In genomic region chr11:52003772-52004528, GRCm38 (mm10) we compare ENCODE assay signal across 8 mouse cellular contexts. TPM values are rescaled to one million over a fixed set of nuclear protein-coding genes. Genes with fewer than 3 reads are reported as not detected.
DNase-seq lines count a peak whose midpoint lies in the region; ATAC-seq and TF ChIP-seq lines count a peak whose summit lies in the region.

Gene Cdkl3, plus strand, starts transcription at chr11:52004221.

- H3K4me3 ChIP-seq in bone marrow macrophage, adult 2 months (ENCODE audit: insufficient read depth, low read length), result peak within 1 kb of the TSS; percentile 97
- H3K4me3 ChIP-seq in embryonic fibroblast, embryonic 13.5 days (ENCODE audit: insufficient read depth, low read length), result peak within 1 kb of the TSS; percentile 78
- peak within 1 kb of the TSS; percentile 89 for H3K4me3 ChIP-seq in heart, embryonic 10.5 days
- H3K4me3 ChIP-seq in kidney, embryonic 15.5 days (replicated peaks), result peak within 1 kb of the TSS; percentile 76

- DNase-seq in A20 (ENCODE audit: low read depth, low spot score) (peak; percentile 97), liver (peak; percentile 95)
- DNase-seq in heart, embryonic 10.5 days (ENCODE audit: low spot score), result peak; percentile 99
- DNase-seq in spleen, postnatal 4 days (ENCODE audit: low spot score in 2 of 2), result peak; percentile 90 to 94

- no peak for TF ChIP-seq CTCF in bone marrow macrophage, adult 2 months (IDR thresholded peaks at IDR 0.05; ENCODE audit: low read depth, low read length)
- TF ChIP-seq CTCF in embryonic fibroblast, embryonic 13.5 days (IDR thresholded peaks at IDR 0.05; ENCODE audit: borderline replicate concordance, insufficient read depth, low read length), result no peak

- H3K36me3 ChIP-seq in heart, embryonic 10.5 days, result no peaks in the 10 kb centered on the region
- no peaks in the 10 kb centered on the region for H3K36me3 ChIP-seq in kidney, embryonic 15.5 days

- peaks cover 20% of the 10 kb centered on the region for H3K4me1 ChIP-seq in bone marrow macrophage, adult 2 months (ENCODE audit: control insufficient read depth, insufficient read depth, low read length)
- H3K4me1 ChIP-seq in embryonic fibroblast, embryonic 13.5 days (ENCODE audit: control insufficient read depth, insufficient read depth, low read length), result no peaks in the 10 kb centered on the region; the same call in 1 of the 2 replicates
- H3K4me1 ChIP-seq in heart, embryonic 10.5 days, result peaks cover 10% of the 10 kb centered on the region
- H3K4me1 ChIP-seq in kidney, embryonic 15.5 days, result peaks cover 27% of the 10 kb centered on the region

- under 1% methylated on average over 51 of the region's 51 CpGs for WGBS in heart, embryonic 10.5 days
- WGBS in kidney, embryonic 15.5 days, result 1% methylated on average over 51 of the region's 51 CpGs

- peak; percentile 91 for ATAC-seq in kidney, embryonic 15.5 days (replicated peaks; ENCODE audit: low FRiP score)
- peak; percentile 89 for ATAC-seq in monocyte, adult 5-6 weeks (replicated peaks; ENCODE audit: insufficient number of reproducible peaks, low FRiP score, low TSS enrichment, poor library complexity, severe bottlenecking)

- no peaks in the 10 kb centered on the region for H3K27me3 ChIP-seq in heart, embryonic 10.5 days (ENCODE audit: insufficient read depth, poor library complexity, severe bottlenecking)
- no peaks in the 10 kb centered on the region for H3K27me3 ChIP-seq in kidney, embryonic 15.5 days

- peak within 1 kb of the TSS; percentile 86 for H3K27ac ChIP-seq in bone marrow macrophage, adult 2 months (ENCODE audit: insufficient read depth, low read depth, low read length)
- H3K27ac ChIP-seq in embryonic fibroblast, embryonic 13.5 days (ENCODE audit: insufficient read depth, low read length), result peak within 1 kb of the TSS; percentile 95
- H3K27ac ChIP-seq in heart, embryonic 10.5 days, result peak within 1 kb of the TSS; percentile 94
- peak within 1 kb of the TSS; percentile 97 for H3K27ac ChIP-seq in kidney, embryonic 15.5 days

- H3K9me3 ChIP-seq in heart, embryonic 10.5 days, result no peaks in the 10 kb centered on the region
- no peaks in the 10 kb centered on the region for H3K9me3 ChIP-seq in kidney, embryonic 15.5 days (replicated peaks)

- peak within 1 kb of the TSS; percentile 68 for H3K4me2 ChIP-seq in kidney, embryonic 15.5 days

- peak within 1 kb of the TSS; percentile 68 for H3K9ac ChIP-seq in kidney, embryonic 15.5 days

- TF ChIP-seq POLR2A in bone marrow macrophage, adult 2 months (IDR thresholded peaks at IDR 0.05; ENCODE audit: borderline replicate concordance, low read depth, low read length), result 0 out of 2 replicates have a peak, but pooled peaks have one; percentile 19
- peak; percentile 66 for TF ChIP-seq POLR2A in embryonic fibroblast, embryonic 13.5 days (IDR thresholded peaks at IDR 0.05; ENCODE audit: low read depth, low read length)

RNA-seq across cellular contexts. Expression of gene Cdkl3, which starts in this region (rescaled TPM):
- 0.86 and 1.7 TPM in 2 replicates for polyA plus RNA-seq in bone marrow macrophage, adult 2 months (2012; ENCODE audit: insufficient read depth, insufficient read length, missing spikeins)
- polyA plus RNA-seq in embryonic fibroblast, embryonic 13.5 days (2011; ENCODE audit: insufficient read length, low read depth, missing spikeins), result 8.8 and 11.7 TPM in 2 replicates
- 8.0 and 10.3 TPM in 2 replicates for polyA plus RNA-seq in heart, embryonic 10.5 days (2016; fragmentation: Nextera tagmentation; extraction: Ambion mirVana)
- polyA plus RNA-seq in kidney, embryonic 15.5 days (2015; fragmentation: Nextera tagmentation; extraction: Ambion mirVana), result 8.4 and 8.7 TPM in 2 replicates
- total RNA-seq in monocyte, adult 5-6 weeks (2017), result 2.7 to 7.1 TPM (median 3.7 TPM) in 3 replicates

Comparison
In these comparisons a context has a peak if more than half of its experiments do, and no peak if none do; other contexts are left out.
1. Peak in every context shown above with its lines: DNase-seq, ATAC-seq, H3K4me3 ChIP-seq and H3K27ac ChIP-seq.